Mouse (Mus musculus): ENCODE data around the gene Aadat. TPM values are rescaled to one million over a fixed set of nuclear protein-coding genes. Genes with fewer than 3 reads are reported as not detected.
"Not testable (repeated sequence)": the region's sequence is repeated elsewhere in the genome, so short reads cannot be mapped to it uniquely, and the experiment has no call there.

The Aadat gene
- total RNA-seq (2021) = not detected
- long read RNA-seq, experiment 1 = 0 reads
- long read RNA-seq, experiment 2 = 0 reads

- DNase-seq = peak; percentile 41
Measured at GRCm38 (mm10) chr8:60505653-60506521, at the start of gene Aadat. TSS of gene Aadat (plus strand) at chr8:60505932.

DNA sequence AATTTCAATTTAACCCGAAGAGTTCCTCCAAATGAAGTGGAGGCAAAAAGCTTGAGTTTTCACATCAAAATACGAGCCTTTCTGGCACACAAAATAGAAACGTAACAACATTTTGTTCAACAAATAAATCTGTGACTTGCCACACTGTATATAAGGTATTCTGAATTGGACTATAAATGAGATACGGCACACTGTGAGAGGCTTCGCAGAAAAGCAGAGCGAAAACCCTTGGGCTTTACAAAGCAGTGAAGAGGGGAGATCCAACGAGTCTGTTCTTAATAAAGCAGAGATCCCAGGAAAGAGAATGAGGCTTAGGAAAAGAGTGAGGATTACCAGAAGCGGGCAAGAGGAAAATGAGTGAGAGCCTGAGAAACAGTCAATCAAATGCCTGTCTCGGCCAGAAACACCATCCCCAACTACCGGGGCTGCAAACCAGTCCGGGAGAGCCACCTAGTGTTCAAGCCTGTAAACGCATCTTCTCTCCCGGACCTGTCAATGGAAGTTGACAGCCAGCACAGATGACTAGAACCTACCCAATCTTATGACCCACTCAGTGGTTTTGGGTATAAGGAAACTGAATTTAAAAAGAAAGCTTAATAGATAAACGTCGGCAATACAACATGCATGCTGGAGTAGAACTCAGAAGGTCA, 38.9 kb upstream of the Aadat start:
- peak; percentile 59 for DNase-seq

DNA sequence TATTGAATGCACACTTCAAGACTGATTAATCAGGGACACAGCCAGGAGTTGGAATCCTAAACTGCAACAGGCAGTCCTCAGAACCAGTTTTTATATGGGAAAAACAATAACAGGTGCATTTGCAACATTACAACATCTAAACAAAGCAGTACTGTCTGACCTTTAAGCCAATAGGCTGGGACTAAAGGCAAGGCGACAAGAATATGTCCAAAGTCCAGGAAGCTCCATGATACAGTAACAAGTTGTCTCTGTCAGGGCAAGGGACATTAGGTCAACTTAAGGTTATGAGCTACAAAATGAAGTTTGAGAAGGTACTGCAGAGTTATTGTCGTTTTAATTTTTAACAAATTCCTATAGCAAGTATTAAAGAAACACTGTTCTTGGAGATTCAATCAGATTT, 15.6 kb upstream of the Aadat start:
- no peak for DNase-seq

- DNase-seq = no peak
Measured at GRCm38 (mm10) chr8:60491871-60492270, 13.9 kb upstream of the Aadat start.

DNA sequence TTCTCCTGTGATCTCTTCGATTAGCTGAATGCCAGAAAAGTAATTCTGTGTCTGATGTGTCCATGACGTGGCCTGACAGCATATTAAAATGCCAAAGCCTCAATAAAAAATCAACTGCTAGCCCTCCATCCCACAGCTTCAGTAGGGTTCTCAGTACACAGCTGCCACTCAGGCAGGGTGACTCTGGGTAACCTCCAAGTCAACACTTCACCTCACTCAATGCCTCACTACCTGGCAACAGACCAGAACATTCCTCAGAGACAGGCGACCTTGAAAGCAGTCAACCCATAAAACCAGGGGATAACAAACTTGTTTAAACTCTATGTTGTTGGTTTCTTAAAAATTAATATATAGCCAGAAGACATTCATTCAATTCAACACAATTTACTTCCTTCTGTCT, 13.3 kb upstream of the Aadat start:
- no peak for DNase-seq

DNA sequence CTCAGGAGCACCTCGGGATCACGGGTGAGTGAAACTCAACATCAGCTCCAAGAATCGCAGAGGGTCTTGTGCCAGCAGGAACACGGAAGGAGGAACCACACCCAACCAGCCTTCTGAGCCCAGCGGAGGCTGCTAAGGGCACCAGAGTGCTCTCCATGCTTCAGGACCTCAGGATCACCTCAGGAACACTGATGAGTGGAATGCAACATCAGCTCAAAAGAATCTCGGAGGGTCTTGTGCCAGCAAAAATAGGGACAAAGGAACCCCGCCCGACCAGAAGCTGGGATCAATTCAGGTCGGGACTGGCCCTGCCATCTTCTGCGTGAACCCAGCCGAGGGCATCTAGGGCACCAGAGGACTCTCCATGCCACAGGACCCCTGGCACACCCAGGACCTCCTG, 11.1 kb upstream of the Aadat start:
- DNase-seq = no peak

DNA sequence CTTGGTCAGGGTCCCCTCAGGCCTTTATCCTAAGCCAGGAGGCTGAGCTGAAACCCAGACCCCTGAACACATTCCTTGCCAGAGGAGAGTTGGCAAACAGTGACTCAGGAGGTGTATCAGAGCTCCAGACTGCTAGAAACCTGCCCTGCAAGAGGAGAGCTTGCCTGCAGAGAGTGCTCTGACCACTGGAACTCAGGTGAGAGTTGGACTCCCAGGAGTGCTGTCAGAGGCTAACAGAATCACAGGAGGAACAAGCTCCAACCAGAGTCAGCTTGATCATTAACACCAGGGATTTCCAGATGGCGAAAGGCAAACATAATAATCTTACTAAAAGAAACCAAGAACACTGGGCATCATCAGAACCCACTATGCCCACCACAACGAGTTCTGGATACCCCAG, 10.7 kb upstream of the Aadat start:
- not testable (repeated sequence) for DNase-seq

DNA sequence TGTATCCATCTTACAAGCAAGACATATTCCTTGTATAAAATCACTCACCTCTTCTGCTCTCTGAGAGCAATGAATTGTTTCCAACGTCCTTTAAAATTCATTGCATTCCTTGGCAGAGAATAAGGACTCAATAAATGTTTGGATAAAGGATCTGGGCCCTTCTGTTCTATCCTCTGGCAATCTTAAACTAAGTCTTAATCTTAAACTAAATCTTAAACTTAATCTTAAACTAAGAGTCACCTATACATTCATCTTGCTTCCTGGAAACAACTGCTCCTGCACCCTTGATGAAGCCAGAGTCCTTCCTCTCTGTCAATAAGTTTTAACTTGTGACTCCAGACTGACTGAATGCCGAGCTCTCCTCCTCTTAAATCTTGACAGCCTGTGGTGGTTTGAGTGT, 2.6 kb upstream of the Aadat start, which contains the start of gene Gm10283:
Gm10283 (minus strand) TSS at position 101 of the 400 bp plus-strand sequence.
- DNase-seq = no peak

GRCm38 (mm10) chr8:60518286-60518685, 12.6 kb downstream of the Aadat start:
- no peak for DNase-seq

- DNase-seq = no peak
Measured at GRCm38 (mm10) chr8:60534945-60535344, 29.2 kb downstream of the Aadat start.

DNA sequence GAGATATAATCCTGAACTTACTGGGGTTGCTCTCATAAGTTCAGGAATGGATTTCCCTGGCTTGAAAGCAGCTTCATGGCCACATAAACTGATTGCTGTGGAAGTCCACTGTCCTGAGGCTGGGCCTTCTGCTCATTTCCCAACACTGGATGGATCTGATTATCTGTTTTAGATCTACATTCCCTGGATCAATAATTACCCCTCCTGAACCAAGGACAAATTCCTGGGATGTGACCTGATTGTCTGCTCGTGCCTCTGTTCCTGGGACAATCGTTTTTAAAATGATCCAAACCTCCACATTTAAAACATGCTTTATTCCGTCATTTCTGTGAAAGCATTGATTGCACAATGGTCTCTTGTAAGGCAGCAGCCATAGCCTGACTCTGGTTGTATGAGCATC, 61.1 kb downstream of the Aadat start:
- DNase-seq = no peak

DNA sequence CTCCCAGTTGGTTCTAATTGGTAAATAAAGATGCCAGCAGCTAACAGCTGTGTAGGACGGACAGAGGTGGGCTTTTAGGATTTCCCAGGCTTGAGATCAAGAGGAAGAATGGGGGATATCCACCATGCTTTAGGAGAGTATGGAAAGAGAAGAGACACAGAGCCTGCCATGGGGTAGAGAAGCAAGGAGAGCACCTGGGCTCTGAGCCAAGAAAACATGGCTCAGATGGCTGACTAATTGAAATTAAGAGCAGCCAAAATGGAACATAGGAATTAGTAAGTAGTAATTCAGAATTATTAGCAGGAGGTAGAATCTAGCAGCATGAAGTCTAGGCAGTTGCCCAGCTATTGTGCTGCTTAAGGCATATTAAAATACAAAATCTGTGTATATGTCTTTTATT, 71.5 kb downstream of the Aadat start:
- no peak for DNase-seq

DNA sequence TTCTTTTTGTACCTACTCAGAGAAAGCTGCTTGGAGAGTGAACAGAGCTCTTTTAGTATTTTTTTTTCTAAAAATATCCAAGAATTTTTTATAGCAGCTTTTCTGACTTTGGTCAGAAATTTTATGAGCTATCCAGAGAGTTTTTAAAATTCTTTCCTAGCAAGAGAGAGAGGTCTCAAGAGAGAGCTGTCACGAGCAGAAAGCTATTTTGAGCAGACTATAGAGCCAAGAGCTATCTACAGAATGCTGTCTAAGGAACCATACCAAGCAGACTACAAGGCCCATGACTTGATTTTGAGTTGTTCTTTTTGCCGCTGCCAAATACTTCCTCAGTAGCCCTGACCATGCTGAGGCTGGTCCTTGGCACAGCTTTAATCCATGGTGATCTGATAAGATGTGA, 77.6 kb downstream of the Aadat start:
- no peak for DNase-seq

- DNase-seq = not testable (repeated sequence)
Measured at GRCm38 (mm10) chr8:60591352-60592105, 85.8 kb downstream of the Aadat start.

- no peak for DNase-seq
Measured at GRCm38 (mm10) chr8:60594761-60595160, 89.0 kb downstream of the Aadat start.

Other genes starting within 250 kb of the Aadat start
- not detected for gene Gm10283, start 2.7 kb upstream of the Aadat start, total RNA-seq (2021)
- 1 to 10 TPM; 6.1 to 7.6 TPM for gene Mfap3l, start 126.9 kb downstream of the Aadat start, total RNA-seq (2021)